Mouse (Mus musculus) thymus, adult 2 months (tissue): Measurements from ENCODE around the gene Kat6b. TPM values are rescaled to one million over a fixed set of nuclear protein-coding genes. Genes with fewer than 3 reads are reported as not detected.
A peak's percentile ranks its signal among the peaks of the same experiment; 100 is the strongest.

Source experiments
- DNase-seq: peaks from one replicate; pipeline ENCODE4 v3.0.0; 2021
- H3K27ac ChIP-seq: fragments of 200-500 bp; 2 replicates; pipeline ENCODE4 v1.5.1; 2012; ENCODE audit warnings: low read length, control low read depth; ENCODE audit not compliant: control insufficient read depth, insufficient read depth
- H3K27me3 ChIP-seq: fragments of 200-500 bp; 2 replicates; pipeline ENCODE4 v1.6.1; 2012; ENCODE audit warnings: mild to moderate bottlenecking, low read length, moderate library complexity, mixed read lengths; ENCODE audit not compliant: control insufficient read depth, insufficient read depth
- H3K36me3 ChIP-seq: fragments of 200-500 bp; 2 replicates; pipeline ENCODE4 v1.6.1; 2012; ENCODE audit warnings: mild to moderate bottlenecking, low read length, moderate library complexity; ENCODE audit not compliant: control insufficient read depth, insufficient read depth
- H3K4me1 ChIP-seq: fragments of 200-500 bp; replicated peaks from 2 replicates; pipeline ENCODE4 v1.6.1; 2012; ENCODE audit warnings: low read length; ENCODE audit not compliant: control insufficient read depth, insufficient read depth
- H3K4me3 ChIP-seq: fragments of 200-500 bp; 2 replicates; pipeline ENCODE4 v1.5.1; 2012; ENCODE audit warnings: mild to moderate bottlenecking, low read length, control low read depth, moderate library complexity; ENCODE audit not compliant: control insufficient read depth, insufficient read depth
- CTCF ChIP-seq: fragments of 200-500 bp; IDR thresholded peaks from 2 replicates; pipeline ENCODE4 v1.5.1; 2012; ENCODE audit warnings: mild to moderate bottlenecking, control low read depth, low read length, moderate library complexity, borderline replicate concordance; ENCODE audit not compliant: control insufficient read depth, poor library complexity, insufficient read depth; ENCODE audit errors: extremely low read depth
- POLR2A ChIP-seq: fragments of 200-500 bp; IDR thresholded peaks from 2 replicates; pipeline ENCODE4 v1.6.1; 2012; ENCODE audit warnings: mild to moderate bottlenecking, low read length, control low read depth, moderate library complexity; ENCODE audit not compliant: control insufficient read depth, poor library complexity, insufficient read depth; ENCODE audit errors: extremely low read depth
- WGBS: fragments of 180-500 bp; shearing (Covaris S2); methylation state at CpG from one replicate; pipeline ENCODE4 v1.1.7; 2018; 5-methylcytosine and 5-hydroxymethylcytosine counted together
- polyA plus RNA-seq: library from polyadenylated mRNA; depleted of rRNA; stranded (reverse); fragments of >200 nt; gene quantifications from 2 replicates; pipeline ENCODE4 v1.2.3, GENCODE M21; 2012

The Kat6b gene
- polyA plus RNA-seq, 1 experiment, result 16.6 TPM

- Histone ChIP-seq H3K36me3 (no peaks in the 10 kb centered on the region), H3K27me3 (no peaks in the 10 kb centered on the region), H3K4me1 (peaks cover 5% of the 10 kb centered on the region), H3K4me3 (no peak overlapping the region), H3K27ac (no peak overlapping the region)
- no peak for TF ChIP-seq CTCF
- TF ChIP-seq POLR2A, result no peak
- DNase-seq, result no peak
- WGBS, result 89% methylated on average over 4 of the region's 4 CpGs
Measured at GRCm38 (mm10) chr14:21640806-21641435, 159.7 kb downstream of the Kat6b start.

DNA sequence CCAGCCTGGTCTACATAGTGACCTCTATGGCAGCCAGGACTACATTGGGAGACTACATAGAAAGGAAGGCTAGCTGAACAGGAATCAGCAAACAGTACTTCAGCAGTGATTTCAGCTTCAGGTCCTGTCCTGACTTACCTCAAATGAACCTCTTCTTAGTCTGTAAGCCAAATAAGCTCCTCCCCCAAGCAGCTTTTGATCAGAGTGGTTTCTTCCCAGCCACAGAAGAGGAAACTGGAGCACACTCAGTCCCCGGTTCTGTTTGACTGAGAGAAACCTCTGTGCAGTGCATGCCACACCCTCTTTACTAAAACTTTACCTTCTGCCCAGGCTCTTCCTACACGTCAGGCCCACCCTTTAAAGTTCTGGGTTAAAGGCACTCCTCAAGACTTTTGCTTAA, 172.6 kb downstream of the Kat6b start:
- WGBS, result 9% methylated on average over 2 of the region's 2 CpGs
- no peaks in the 10 kb centered on the region for H3K36me3 ChIP-seq
- TF ChIP-seq CTCF (no peak), POLR2A (no peak)
- H3K27me3 ChIP-seq, result no peaks in the 10 kb centered on the region
- no peak overlapping the region for H3K27ac ChIP-seq
- no peak overlapping the region for H3K4me3 ChIP-seq
- peak; percentile 39 for DNase-seq
- peaks cover 10% of the 10 kb centered on the region for H3K4me1 ChIP-seq

DNA sequence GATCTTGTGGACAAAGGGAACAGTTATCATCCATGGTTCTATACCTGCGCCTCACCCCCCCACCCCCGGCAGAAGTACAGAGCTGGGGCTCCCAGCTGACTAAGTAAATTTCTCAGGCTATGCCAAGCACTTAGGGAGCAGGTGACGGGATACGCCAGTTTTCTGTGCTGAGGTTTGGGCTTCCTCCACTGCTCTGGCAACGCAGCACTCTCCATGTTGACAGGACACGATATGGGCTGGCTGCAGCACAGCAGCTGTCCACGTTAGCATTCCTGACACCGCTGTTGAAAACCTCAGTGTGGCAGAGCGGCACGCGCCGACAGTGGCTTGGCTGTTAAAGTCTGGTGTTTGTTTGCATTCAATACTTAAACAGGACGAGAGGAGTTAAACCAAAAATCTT, 177.9 kb downstream of the Kat6b start:
- no peaks in the 10 kb centered on the region for H3K27me3 ChIP-seq
- no peak overlapping the region for H3K27ac ChIP-seq
- H3K36me3 ChIP-seq, result peaks cover 14% of the 10 kb centered on the region
- TF ChIP-seq POLR2A, result no peak
- no peak for TF ChIP-seq CTCF
- H3K4me3 ChIP-seq, result no peak overlapping the region
- WGBS, result 90% methylated on average over 13 of the region's 13 CpGs
- H3K4me1 ChIP-seq, result peaks cover 4% of the 10 kb centered on the region
- DNase-seq, result no peak

DNA sequence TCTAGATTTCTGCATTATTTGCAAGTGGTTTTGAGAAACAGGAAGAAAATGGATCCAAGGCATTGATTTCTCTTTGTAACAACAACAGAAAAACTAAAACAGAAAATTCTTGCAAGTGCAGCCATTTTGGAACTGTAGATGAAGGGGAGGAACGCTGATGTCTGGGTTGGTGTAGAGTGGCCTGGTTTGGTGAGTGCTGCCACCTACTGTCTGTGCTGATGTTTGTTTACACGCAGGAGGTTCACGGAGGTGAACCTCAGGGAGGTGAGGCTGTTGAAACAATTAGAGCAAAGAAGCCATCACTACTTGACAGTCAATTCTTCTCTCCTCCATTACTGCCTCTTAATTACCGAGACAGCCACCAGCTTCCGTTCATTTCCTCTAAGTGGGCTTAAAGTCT, 178.4 kb downstream of the Kat6b start:
- 38% methylated on average over 5 of the region's 5 CpGs for WGBS
- DNase-seq, result peak; percentile 66
- TF ChIP-seq CTCF, result peak; percentile 37; the same call in 1 of the 2 replicates
- no peak for TF ChIP-seq POLR2A
- Histone ChIP-seq H3K27me3 (no peaks in the 10 kb centered on the region), H3K4me3 (no peak overlapping the region), H3K36me3 (peaks cover 16% of the 10 kb centered on the region), H3K4me1 (no peaks in the 10 kb centered on the region), H3K27ac (no peak overlapping the region)

- 84% methylated on average over 8 of the region's 8 CpGs for WGBS
- no peak overlapping the region for H3K4me3 ChIP-seq
- no peak for TF ChIP-seq CTCF
- H3K27ac ChIP-seq, result no peak overlapping the region
- no peaks in the 10 kb centered on the region for H3K27me3 ChIP-seq
- no peak for DNase-seq
- peaks cover 22% of the 10 kb centered on the region for H3K36me3 ChIP-seq
- no peaks in the 10 kb centered on the region for H3K4me1 ChIP-seq
Measured at GRCm38 (mm10) chr14:21662465-21663142, 181.4 kb downstream of the Kat6b start.

DNA sequence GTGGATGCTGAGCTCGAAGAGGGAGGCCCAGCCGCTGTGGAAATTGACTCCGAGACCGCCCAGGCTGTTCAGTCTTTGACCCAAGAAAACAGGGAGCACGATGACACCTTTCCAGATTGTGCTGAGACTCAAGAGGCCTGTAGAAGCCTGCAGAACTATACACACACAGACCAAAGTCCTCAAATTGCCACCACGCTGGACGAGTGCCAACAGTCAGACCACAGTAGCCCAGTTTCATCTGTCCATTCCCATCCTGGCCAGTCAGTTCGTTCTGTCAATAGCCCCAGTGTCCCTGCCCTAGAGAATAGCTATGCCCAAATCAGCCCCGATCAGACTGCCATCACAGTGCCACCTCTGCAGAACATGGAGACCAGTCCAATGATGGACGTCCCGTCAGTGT, 188.0 kb downstream of the Kat6b start:
- H3K4me1 ChIP-seq, result no peaks in the 10 kb centered on the region
- H3K4me3 ChIP-seq, result no peak overlapping the region
- WGBS, result 95% methylated on average over 11 of the region's 11 CpGs
- H3K27ac ChIP-seq, result no peak overlapping the region
- no peak for DNase-seq
- no peaks in the 10 kb centered on the region for H3K27me3 ChIP-seq
- TF ChIP-seq CTCF (no peak), POLR2A (no peak)
- peaks cover 30% of the 10 kb centered on the region for H3K36me3 ChIP-seq
